Mouse (Mus musculus): ENCODE results near the gene Thegl. TPM values are rescaled to one million over a fixed set of nuclear protein-coding genes. Genes with fewer than 3 reads are reported as not detected.
"Not testable (repeated sequence)": the region's sequence is repeated elsewhere in the genome, so short reads cannot be mapped to it uniquely, and the experiment has no call there.

The Thegl gene
- polyA plus RNA-seq, 1 experiment from 2014 or later: not detected

DNA sequence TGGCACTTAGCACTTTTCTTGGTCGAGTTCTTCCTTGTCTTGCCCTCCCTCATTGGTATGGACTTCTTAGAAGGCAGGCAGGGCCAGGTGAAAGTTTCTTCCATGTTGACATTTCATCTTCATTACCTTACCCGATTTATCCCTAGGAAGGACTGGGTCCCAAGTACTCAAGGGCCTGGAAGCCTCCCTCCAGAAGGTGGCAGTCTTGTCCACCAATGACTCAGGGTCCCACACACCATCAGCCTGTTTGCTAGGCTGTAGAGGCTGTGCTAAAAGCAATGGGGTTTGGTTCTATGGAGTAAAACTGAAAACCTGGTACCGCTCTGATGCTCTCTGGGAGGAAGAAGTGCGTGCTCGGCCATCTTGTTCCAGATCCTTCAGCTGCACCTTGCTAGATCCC, 13.9 kb downstream of the Thegl start:
- H3K27me3 ChIP-seq (ENCODE audit: control insufficient read depth, insufficient read depth, low read length): no peaks in the 10 kb centered on the region
- H3K4me3 ChIP-seq (ENCODE audit: low read length): no peak overlapping the region
- no peaks in the 10 kb centered on the region for H3K9me3 ChIP-seq (ENCODE audit: control insufficient read depth, low read length)
- WGBS: 85% methylated on average over 5 of the region's 5 CpGs
- H3K27ac ChIP-seq (ENCODE audit: low read depth, low read length): no peak overlapping the region
- no peak for ATAC-seq (ENCODE audit: low FRiP score, low TSS enrichment)
- no peak overlapping the region for H3K4me2 ChIP-seq (replicated peaks; ENCODE audit: low read depth, low read length)
- no peaks in the 10 kb centered on the region for H3K4me1 ChIP-seq (ENCODE audit: control insufficient read depth, insufficient read depth, low read length)
- no peak overlapping the region for H3K9ac ChIP-seq (ENCODE audit: low read depth, low read length)
- no peaks in the 10 kb centered on the region for H3K36me3 ChIP-seq (ENCODE audit: control insufficient read depth, insufficient read depth, low read length)

- not testable (repeated sequence) for H3K9ac ChIP-seq (ENCODE audit: low read depth, low read length); H3K27me3 ChIP-seq (ENCODE audit: control insufficient read depth, insufficient read depth, low read length); H3K36me3 ChIP-seq (ENCODE audit: control insufficient read depth, insufficient read depth, low read length); H3K4me2 ChIP-seq (replicated peaks; ENCODE audit: low read depth, low read length); ATAC-seq (ENCODE audit: low FRiP score, low TSS enrichment); H3K4me1 ChIP-seq (ENCODE audit: control insufficient read depth, insufficient read depth, low read length); H3K27ac ChIP-seq (ENCODE audit: low read depth, low read length); H3K4me3 ChIP-seq (ENCODE audit: low read length); H3K9me3 ChIP-seq (ENCODE audit: control insufficient read depth, low read length)
Measured at GRCm38 (mm10) chr5:77035101-77035500, 19.3 kb downstream of the Thegl start.

DNA sequence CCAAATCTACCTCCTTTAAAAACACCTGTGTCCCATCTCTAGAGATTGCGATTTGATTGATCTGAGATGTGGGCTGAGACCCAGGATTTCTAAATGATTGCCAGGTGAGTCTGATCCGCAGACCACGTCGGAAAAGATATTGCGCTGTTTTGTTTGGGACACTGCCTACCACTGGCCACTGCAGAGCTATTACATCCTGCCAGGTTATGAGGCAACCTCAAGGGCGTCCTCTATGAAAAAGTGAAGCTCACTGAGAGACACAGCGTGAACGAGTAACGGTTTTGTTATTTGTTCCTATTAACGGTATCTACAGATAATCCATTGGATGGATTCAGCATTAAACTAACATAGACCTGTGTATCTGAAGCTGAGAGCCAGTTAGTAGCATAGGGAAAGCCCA, 22.6 kb downstream of the Thegl start:
- ATAC-seq (ENCODE audit: low FRiP score, low TSS enrichment): no peak
- Histone ChIP-seq H3K36me3 (ENCODE audit: control insufficient read depth, insufficient read depth, low read length) (no peaks in the 10 kb centered on the region), H3K4me3 (ENCODE audit: low read length) (no peak overlapping the region), H3K27ac (ENCODE audit: low read depth, low read length) (no peak overlapping the region), H3K27me3 (ENCODE audit: control insufficient read depth, insufficient read depth, low read length) (no peaks in the 10 kb centered on the region), H3K9ac (ENCODE audit: low read depth, low read length) (no peak overlapping the region), H3K4me2 (replicated peaks; ENCODE audit: low read depth, low read length) (no peak overlapping the region), H3K4me1 (ENCODE audit: control insufficient read depth, insufficient read depth, low read length) (no peaks in the 10 kb centered on the region), H3K9me3 (ENCODE audit: control insufficient read depth, low read length) (no peaks in the 10 kb centered on the region)
- WGBS: 90% methylated on average over 10 of the region's 10 CpGs

GRCm38 (mm10) chr5:77039391-77039790, 23.6 kb downstream of the Thegl start:
- H3K36me3 ChIP-seq (ENCODE audit: control insufficient read depth, insufficient read depth, low read length): no peaks in the 10 kb centered on the region
- H3K27ac ChIP-seq (ENCODE audit: low read depth, low read length): no peak overlapping the region
- no peak for ATAC-seq (ENCODE audit: low FRiP score, low TSS enrichment)
- H3K4me2 ChIP-seq (replicated peaks; ENCODE audit: low read depth, low read length): no peak overlapping the region
- H3K27me3 ChIP-seq (ENCODE audit: control insufficient read depth, insufficient read depth, low read length): no peaks in the 10 kb centered on the region
- H3K9me3 ChIP-seq (ENCODE audit: control insufficient read depth, low read length): no peaks in the 10 kb centered on the region
- H3K4me3 ChIP-seq (ENCODE audit: low read length): no peak overlapping the region
- no peaks in the 10 kb centered on the region for H3K4me1 ChIP-seq (ENCODE audit: control insufficient read depth, insufficient read depth, low read length)
- H3K9ac ChIP-seq (ENCODE audit: low read depth, low read length): no peak overlapping the region

- Histone ChIP-seq H3K36me3 (ENCODE audit: control insufficient read depth, insufficient read depth, low read length) (no peaks in the 10 kb centered on the region), H3K27me3 (ENCODE audit: control insufficient read depth, insufficient read depth, low read length) (no peaks in the 10 kb centered on the region), H3K9ac (ENCODE audit: low read depth, low read length) (no peak overlapping the region), H3K27ac (ENCODE audit: low read depth, low read length) (no peak overlapping the region), H3K4me2 (replicated peaks; ENCODE audit: low read depth, low read length) (no peak overlapping the region), H3K4me3 (ENCODE audit: low read length) (no peak overlapping the region), H3K4me1 (ENCODE audit: control insufficient read depth, insufficient read depth, low read length) (no peaks in the 10 kb centered on the region), H3K9me3 (ENCODE audit: control insufficient read depth, low read length) (no peaks in the 10 kb centered on the region)
- no peak for ATAC-seq (ENCODE audit: low FRiP score, low TSS enrichment)
- 72% methylated on average over 5 of the region's 5 CpGs for WGBS
Measured at GRCm38 (mm10) chr5:77044362-77044761, 28.5 kb downstream of the Thegl start.

- no peak for ATAC-seq (ENCODE audit: low FRiP score, low TSS enrichment)
- H3K9me3 ChIP-seq (ENCODE audit: control insufficient read depth, low read length): no peaks in the 10 kb centered on the region
- H3K4me1 ChIP-seq (ENCODE audit: control insufficient read depth, insufficient read depth, low read length): no peaks in the 10 kb centered on the region
- H3K4me2 ChIP-seq (replicated peaks; ENCODE audit: low read depth, low read length): no peak overlapping the region
- WGBS: 91% methylated on average over 5 of the region's 5 CpGs
- no peak overlapping the region for H3K4me3 ChIP-seq (ENCODE audit: low read length)
- no peaks in the 10 kb centered on the region for H3K27me3 ChIP-seq (ENCODE audit: control insufficient read depth, insufficient read depth, low read length)
- H3K36me3 ChIP-seq (ENCODE audit: control insufficient read depth, insufficient read depth, low read length): no peaks in the 10 kb centered on the region
- no peak overlapping the region for H3K9ac ChIP-seq (ENCODE audit: low read depth, low read length)
- H3K27ac ChIP-seq (ENCODE audit: low read depth, low read length): no peak overlapping the region
Measured at GRCm38 (mm10) chr5:77052616-77053015, 36.8 kb downstream of the Thegl start.

DNA sequence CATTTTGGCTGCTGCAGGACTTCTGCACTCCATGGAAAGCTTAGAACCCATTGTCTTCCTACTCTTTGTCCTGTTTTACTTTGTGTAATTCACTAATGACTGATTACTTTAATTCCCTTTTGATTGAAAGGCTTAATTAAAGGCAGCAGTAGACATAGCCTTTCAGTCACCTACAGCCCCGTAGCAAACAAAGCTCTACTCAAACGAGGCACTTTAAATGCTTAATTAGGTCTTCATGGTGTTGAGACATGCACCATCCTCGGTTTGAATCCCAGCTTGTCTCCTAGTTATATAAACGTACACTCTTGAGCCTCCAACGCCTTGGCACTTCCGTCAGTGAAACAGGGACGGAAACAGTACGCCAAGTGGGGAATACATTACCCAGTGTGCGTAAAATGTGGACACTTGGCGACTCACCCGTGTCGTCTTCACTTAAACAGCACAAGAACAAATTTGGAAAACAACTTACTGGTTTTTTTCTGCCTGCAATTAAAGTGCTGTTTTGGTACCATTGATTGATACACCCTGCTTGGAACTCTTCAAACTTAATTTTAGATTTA, 41.1 kb downstream of the Thegl start:
- Histone ChIP-seq H3K9ac (ENCODE audit: low read depth, low read length) (no peak overlapping the region), H3K4me1 (ENCODE audit: control insufficient read depth, insufficient read depth, low read length) (0 out of 2 replicates have a peak, but pooled peaks cover 6% of the 10 kb centered on the region), H3K27me3 (ENCODE audit: control insufficient read depth, insufficient read depth, low read length) (no peaks in the 10 kb centered on the region), H3K4me2 (replicated peaks; ENCODE audit: low read depth, low read length) (no peak overlapping the region), H3K36me3 (ENCODE audit: control insufficient read depth, insufficient read depth, low read length) (no peaks in the 10 kb centered on the region), H3K27ac (ENCODE audit: low read depth, low read length) (no peak overlapping the region), H3K9me3 (ENCODE audit: control insufficient read depth, low read length) (no peaks in the 10 kb centered on the region), H3K4me3 (ENCODE audit: low read length) (no peak overlapping the region)
- 65% methylated on average over 12 of the region's 12 CpGs for WGBS
- no peak for ATAC-seq (ENCODE audit: low FRiP score, low TSS enrichment)

DNA sequence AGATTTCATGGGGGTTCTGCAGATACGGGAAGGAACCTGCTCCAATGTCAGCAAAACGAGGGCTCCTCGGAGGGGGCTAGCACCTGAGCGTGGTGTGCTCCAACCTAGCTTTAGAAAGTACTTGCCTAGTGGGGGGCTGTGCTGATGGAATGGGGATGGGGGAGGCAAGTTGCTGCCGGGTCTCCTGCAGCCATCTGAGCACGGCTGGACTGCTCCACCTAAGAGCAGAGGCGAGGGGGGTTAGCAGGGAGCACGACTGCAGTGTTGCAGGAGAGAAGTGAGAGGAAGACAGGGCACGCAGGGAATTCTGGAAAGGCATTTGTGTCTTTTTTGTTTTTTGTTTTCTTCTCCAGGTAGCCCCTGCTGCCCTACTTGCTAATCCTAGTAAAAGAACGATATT, 44.5 kb downstream of the Thegl start:
- WGBS: 20% methylated on average over 10 of the region's 10 CpGs
- H3K36me3 ChIP-seq (ENCODE audit: control insufficient read depth, insufficient read depth, low read length): no peaks in the 10 kb centered on the region
- no peak overlapping the region for H3K4me3 ChIP-seq (ENCODE audit: low read length)
- H3K27ac ChIP-seq (ENCODE audit: low read depth, low read length): no peak overlapping the region
- H3K9me3 ChIP-seq (ENCODE audit: control insufficient read depth, low read length): no peaks in the 10 kb centered on the region
- no peak overlapping the region for H3K4me2 ChIP-seq (replicated peaks; ENCODE audit: low read depth, low read length)
- H3K9ac ChIP-seq (ENCODE audit: low read depth, low read length): no peak overlapping the region
- 0 out of 2 replicates have a peak, but pooled peaks cover 6% of the 10 kb centered on the region for H3K4me1 ChIP-seq (ENCODE audit: control insufficient read depth, insufficient read depth, low read length)
- no peaks in the 10 kb centered on the region for H3K27me3 ChIP-seq (ENCODE audit: control insufficient read depth, insufficient read depth, low read length)
- ATAC-seq (ENCODE audit: low FRiP score, low TSS enrichment): no peak

DNA sequence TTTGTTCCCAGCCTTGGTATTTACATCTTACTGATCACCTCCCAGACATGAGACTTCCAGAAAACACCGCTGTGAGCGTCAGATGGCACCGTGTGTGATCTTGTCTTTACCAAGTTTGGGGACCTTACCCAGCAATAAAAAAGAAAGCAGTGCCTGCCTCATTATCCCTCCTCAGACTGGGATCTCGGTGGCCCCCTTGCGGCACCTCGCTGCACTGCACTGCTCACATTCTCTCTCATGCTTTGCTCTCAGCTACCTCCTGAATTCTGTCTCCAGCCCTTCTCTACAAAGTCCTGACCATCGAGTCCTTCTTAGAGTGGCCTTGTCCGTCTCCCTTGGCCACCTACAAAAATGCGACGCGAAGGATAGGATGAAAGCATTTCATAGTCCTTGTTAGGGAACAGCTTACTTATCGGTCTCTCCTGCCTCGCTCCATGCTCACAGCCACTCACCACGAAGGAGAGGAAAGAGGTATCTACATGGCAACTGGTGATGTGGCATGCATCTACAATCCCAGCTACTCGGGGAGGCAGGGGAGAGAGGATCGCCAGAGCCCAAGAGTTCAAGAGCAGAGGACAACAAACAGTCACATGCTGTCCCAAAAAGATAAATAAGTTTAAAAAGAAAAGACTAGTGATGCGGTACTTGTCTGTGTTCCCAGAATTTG, 45.7 kb downstream of the Thegl start:
- Histone ChIP-seq H3K27me3 (ENCODE audit: control insufficient read depth, insufficient read depth, low read length) (no peaks in the 10 kb centered on the region), H3K9ac (ENCODE audit: low read depth, low read length) (no peak overlapping the region), H3K4me2 (replicated peaks; ENCODE audit: low read depth, low read length) (peak overlapping the region; percentile 19; the same call in 1 of the 2 replicates), H3K4me3 (ENCODE audit: low read length) (no peak overlapping the region), H3K27ac (ENCODE audit: low read depth, low read length) (no peak overlapping the region), H3K36me3 (ENCODE audit: control insufficient read depth, insufficient read depth, low read length) (no peaks in the 10 kb centered on the region), H3K9me3 (ENCODE audit: control insufficient read depth, low read length) (no peaks in the 10 kb centered on the region), H3K4me1 (ENCODE audit: control insufficient read depth, insufficient read depth, low read length) (0 out of 2 replicates have a peak, but pooled peaks cover 6% of the 10 kb centered on the region)
- WGBS: 37% methylated on average over 17 of the region's 17 CpGs
- 0 out of 2 replicates have a peak, but pooled peaks have one; percentile 39 for ATAC-seq (ENCODE audit: low FRiP score, low TSS enrichment)

Data from kidney, embryonic 14.5 days (tissue).